Mouse (Mus musculus): ENCODE measurements around the gene Cst12. TPM values are rescaled to one million over a fixed set of nuclear protein-coding genes. Genes with fewer than 3 reads are reported as not detected.

Gene Cst12
- polyA plus RNA-seq (2012; rRNA removed) = 0.16 and 0.25 TPM in 2 replicates

GRCm38 (mm10) chr2:148789142-148789541, at the start of gene Cst12:
TSS of gene Cst12 (plus strand) at chr2:148789361.

GRCm38 (mm10) chr2:148750058-148750457, 39.1 kb upstream of the Cst12 start, which contains the start of gene Cstl1:
TSS of gene Cstl1 (plus strand) at chr2:148750358.

GRCm38 (mm10) chr2:148771397-148771796, 17.8 kb upstream of the Cst12 start, which contains the start of gene Cst11:
TSS of gene Cst11 (minus strand) at chr2:148771497.

GRCm38 (mm10) chr2:148781709-148782108, 7.5 kb upstream of the Cst12 start, which contains the start of gene 8030411F24Rik:
TSS of gene 8030411F24Rik (plus strand) at chr2:148782009.

GRCm38 (mm10) chr2:148798485-148798884, 9.3 kb downstream of the Cst12 start, which contains the start of gene Cst8:
TSS of gene Cst8 (plus strand) at chr2:148798785.

GRCm38 (mm10) chr2:148819909-148820308, 30.7 kb downstream of the Cst12 start, which contains the start of gene Cst13:
TSS of gene Cst13 (plus strand) at chr2:148820081.

GRCm38 (mm10) chr2:148834912-148835311, 45.8 kb downstream of the Cst12 start, which contains the start of gene Cst9:
TSS of gene Cst9 (plus strand) at chr2:148835147.

Other genes starting within 250 kb of the Cst12 start
- 35.2 and 39.2 TPM in 2 replicates for gene Nxt1, start 116.8 kb upstream of the Cst12 start, polyA plus RNA-seq (2012; rRNA removed)
- 14.7 and 15.1 TPM in 2 replicates for gene Gzf1, start 108.3 kb upstream of the Cst12 start, polyA plus RNA-seq (2012; rRNA removed)
- gene Napb, start 56.9 kb upstream of the Cst12 start, polyA plus RNA-seq (2012; rRNA removed) = 67.8 and 72.4 TPM in 2 replicates
- 0.19 TPM in 1 of 2 replicates, not detected in the other for gene Cstl1, start 39.0 kb upstream of the Cst12 start, polyA plus RNA-seq (2012; rRNA removed)
- not detected in 2 replicates for gene Cst11, start 17.9 kb upstream of the Cst12 start, polyA plus RNA-seq (2012; rRNA removed)
- not detected in 2 replicates for gene 8030411F24Rik, start 7.4 kb upstream of the Cst12 start, polyA plus RNA-seq (2012; rRNA removed)
- gene Cst8, start 9.4 kb downstream of the Cst12 start, polyA plus RNA-seq (2012; rRNA removed) = not detected in 2 replicates
- gene Cst13, start 30.7 kb downstream of the Cst12 start, polyA plus RNA-seq (2012; rRNA removed) = not detected in 2 replicates
- not detected in 2 replicates for gene Cst9, start 45.8 kb downstream of the Cst12 start, polyA plus RNA-seq (2012; rRNA removed)
- gene 9230104L09Rik, start 75.7 kb downstream of the Cst12 start, polyA plus RNA-seq (2012; rRNA removed) = not detected in 2 replicates
- gene Cst3, start 86.3 kb downstream of the Cst12 start, polyA plus RNA-seq (2012; rRNA removed) = 687 and 831 TPM in 2 replicates
- gene Gm1330, start 213.9 kb downstream of the Cst12 start, polyA plus RNA-seq (2012; rRNA removed) = not detected in 2 replicates
- not detected in 2 replicates for gene Gm10750, start 227.9 kb downstream of the Cst12 start, polyA plus RNA-seq (2012; rRNA removed)

Data from central nervous system, embryonic 18 days (tissue).